Mouse (Mus musculus) colon, adult 2 months (tissue): ENCODE data around the gene Zfp410. TPM values are rescaled to one million over a fixed set of nuclear protein-coding genes. Genes with fewer than 3 reads are reported as not detected.

ENCODE experiments used
- polyA plus RNA-seq: library from polyadenylated mRNA; depleted of rRNA; stranded (reverse); fragments of >200 nt; gene quantifications from 2 replicates; pipeline ENCODE4 v1.2.3, GENCODE M21; 2012; rRNA removed

Gene Zfp410
- 12.9 and 14.4 TPM in 2 replicates for polyA plus RNA-seq

DNA sequence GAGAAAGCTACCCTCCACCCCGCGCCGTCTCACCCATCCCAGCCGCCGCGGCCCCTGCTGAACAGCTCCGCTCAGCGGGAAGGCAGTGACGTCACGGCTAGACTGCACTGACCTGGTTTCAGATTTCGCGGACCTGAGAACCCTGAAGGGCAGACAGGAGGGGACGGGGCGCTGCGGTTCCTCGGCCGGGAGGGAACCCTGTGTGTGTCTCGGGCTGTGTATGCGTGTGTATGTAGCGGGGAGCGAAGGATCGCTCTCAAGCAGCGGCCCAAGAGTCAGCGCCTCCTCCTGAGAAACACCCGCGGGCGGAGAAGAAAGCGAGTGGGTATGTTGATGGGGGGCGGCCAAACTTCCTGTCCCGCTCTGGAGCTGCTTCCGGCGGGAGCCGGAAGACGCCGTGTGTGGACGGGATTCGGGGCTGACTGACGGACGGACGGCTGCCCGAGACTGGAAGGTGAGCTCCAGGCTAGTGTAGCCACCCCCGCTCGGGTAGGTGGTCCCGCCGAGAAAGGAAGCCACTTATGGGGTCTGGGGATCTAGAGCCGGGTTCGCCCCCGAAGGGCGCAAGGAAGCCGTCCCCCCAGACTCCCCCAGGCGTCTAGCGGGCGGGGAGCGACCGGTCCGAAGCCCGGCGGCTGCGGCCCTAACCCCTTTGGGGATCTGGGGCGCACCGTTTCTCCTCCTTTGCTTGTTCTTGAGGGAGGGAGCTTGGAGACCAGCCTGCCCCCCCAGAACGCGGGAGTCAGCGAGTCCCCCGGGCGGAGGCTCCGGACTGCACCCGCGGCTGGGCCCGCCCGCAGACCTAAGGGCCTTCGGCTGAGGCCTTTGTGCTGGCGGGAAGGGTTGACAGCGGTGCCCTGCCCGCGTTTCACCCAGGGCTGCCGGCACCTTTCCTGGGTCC lies at the start of gene Zfp410:
Gene Zfp410 (plus strand): TSS at position 132 of the 901 bp plus-strand sequence.

DNA sequence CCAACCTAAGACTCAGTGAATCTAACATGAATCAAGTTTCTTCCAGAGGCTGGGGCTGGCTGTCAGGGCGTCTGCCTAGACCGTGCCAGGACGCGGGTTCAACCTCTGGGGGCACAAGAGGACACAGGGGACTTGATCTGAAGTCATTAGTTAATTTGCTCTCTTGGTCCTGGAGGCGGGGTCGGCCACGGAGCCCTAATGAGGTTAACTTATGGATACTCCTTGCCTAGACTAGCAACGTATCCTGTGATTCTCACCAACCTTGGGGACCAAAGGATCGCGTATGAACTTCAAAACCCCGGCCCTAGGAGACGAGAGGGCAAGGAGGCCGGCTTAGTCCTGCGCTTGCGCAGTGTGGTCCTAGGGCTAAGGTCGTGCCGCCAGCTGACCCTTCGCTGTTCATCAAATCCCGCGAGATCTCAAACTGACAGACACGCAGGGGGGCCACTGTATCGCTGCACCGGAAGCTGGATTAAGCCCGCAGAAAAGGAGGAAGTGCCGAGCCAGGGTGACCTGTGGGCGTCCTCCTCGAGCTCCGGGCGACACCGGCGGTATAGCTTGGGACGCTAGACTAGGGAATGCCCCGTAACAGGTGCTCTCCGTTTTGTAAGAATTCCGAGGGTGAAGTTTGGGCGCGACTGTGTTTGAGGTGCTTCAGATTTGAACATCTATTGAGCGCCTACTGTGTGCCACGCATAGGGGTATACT lies 31.6 kb upstream of the Zfp410 start, which contains the start of gene Ptgr2:
Gene Ptgr2 (plus strand): TSS at position 348 of the 708 bp plus-strand sequence.

DNA sequence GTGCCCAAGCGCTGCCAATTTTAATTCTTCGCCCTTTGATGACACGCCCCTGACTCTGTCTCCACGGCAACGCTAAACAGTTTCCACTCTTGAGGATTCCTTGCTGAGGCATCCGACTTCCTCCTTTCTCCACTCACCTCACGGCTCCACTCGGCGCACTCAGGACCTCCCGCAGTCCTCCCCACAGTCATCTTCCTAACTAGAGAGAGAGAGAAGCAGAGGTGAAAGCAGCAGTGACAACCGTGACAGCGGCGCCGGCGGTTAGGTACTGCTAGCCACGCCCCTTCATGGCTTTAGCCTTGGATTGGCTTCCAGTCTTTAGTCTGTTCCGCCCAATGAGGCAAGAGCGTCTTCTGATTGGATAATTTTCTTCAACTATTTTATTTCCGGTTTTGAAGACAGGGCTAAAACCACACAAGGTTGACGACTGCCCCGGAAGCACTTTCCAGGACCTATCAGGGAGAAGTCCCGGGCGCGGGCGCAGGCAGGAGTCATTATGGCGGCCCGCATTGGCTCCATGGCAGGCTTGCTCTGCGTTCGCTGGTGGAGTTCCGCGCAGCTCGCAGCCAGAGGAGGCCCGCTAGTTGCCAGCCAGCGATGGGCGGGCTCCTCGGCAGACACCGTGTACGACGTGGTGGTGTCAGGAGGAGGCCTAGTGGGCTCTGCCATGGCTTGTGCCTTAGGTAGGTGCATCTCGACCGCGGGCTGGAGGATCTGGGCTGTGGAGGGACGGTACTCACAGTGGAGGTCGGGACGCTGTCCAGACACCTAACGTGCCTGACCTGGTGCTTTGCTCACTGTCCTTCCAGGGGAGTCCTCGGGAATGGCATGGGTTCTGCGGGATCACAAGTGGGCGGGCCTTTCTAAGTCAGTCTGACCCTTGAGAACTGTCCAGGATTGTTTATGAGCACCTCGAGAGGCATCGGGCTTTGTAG lies 45.2 kb downstream of the Zfp410 start, which contains the start of the genes Coq6 and Fam161b:
Gene Coq6 (plus strand): TSS at position 103 of the 935 bp plus-strand sequence.
Gene Fam161b (minus strand): TSS at position 279 of the 935 bp plus-strand sequence.

Other genes starting within 250 kb of the Zfp410 start
- gene Acot5, start 247.5 kb upstream of the Zfp410 start, polyA plus RNA-seq: 0.30 and 0.39 TPM in 2 replicates
- gene Acot6, start 216.2 kb upstream of the Zfp410 start, polyA plus RNA-seq: 3.1 and 3.2 TPM in 2 replicates
- 0.97 and 1.4 TPM in 2 replicates for gene Dnal1, start 202.5 kb upstream of the Zfp410 start, polyA plus RNA-seq
- gene Pnma1, start 168.4 kb upstream of the Zfp410 start, polyA plus RNA-seq: 0.17 and 0.23 TPM in 2 replicates
- gene Elmsan1, start 98.0 kb upstream of the Zfp410 start, polyA plus RNA-seq: 16.2 and 18.4 TPM in 2 replicates
- 6.3 and 7.1 TPM in 2 replicates for gene Ptgr2, start 31.6 kb upstream of the Zfp410 start, polyA plus RNA-seq
- gene Coq6, start 44.8 kb downstream of the Zfp410 start, polyA plus RNA-seq: 36.0 and 42.9 TPM in 2 replicates
- gene Fam161b, start 45.0 kb downstream of the Zfp410 start, polyA plus RNA-seq: 0.92 and 1.4 TPM in 2 replicates
- gene Entpd5, start 92.2 kb downstream of the Zfp410 start, polyA plus RNA-seq: 26.7 and 27.6 TPM in 2 replicates
- 0.08 TPM in 1 of 2 replicates, not detected in the other for gene Bbof1, start 92.2 kb downstream of the Zfp410 start, polyA plus RNA-seq
- 3.1 and 3.3 TPM in 2 replicates for gene Rnf113a2, start 100.3 kb downstream of the Zfp410 start, polyA plus RNA-seq
- gene Aldh6a1, start 134.2 kb downstream of the Zfp410 start, polyA plus RNA-seq: 5.4 and 5.7 TPM in 2 replicates
- gene Lin52, start 134.6 kb downstream of the Zfp410 start, polyA plus RNA-seq: 4.9 TPM in 2 replicates